Mouse (Mus musculus): ENCODE results near the gene Cenpl.
"Not testable (repeated sequence)": the region's sequence is repeated elsewhere in the genome, so short reads cannot be mapped to it uniquely, and the experiment has no call there.

Gene Cenpl

DNA sequence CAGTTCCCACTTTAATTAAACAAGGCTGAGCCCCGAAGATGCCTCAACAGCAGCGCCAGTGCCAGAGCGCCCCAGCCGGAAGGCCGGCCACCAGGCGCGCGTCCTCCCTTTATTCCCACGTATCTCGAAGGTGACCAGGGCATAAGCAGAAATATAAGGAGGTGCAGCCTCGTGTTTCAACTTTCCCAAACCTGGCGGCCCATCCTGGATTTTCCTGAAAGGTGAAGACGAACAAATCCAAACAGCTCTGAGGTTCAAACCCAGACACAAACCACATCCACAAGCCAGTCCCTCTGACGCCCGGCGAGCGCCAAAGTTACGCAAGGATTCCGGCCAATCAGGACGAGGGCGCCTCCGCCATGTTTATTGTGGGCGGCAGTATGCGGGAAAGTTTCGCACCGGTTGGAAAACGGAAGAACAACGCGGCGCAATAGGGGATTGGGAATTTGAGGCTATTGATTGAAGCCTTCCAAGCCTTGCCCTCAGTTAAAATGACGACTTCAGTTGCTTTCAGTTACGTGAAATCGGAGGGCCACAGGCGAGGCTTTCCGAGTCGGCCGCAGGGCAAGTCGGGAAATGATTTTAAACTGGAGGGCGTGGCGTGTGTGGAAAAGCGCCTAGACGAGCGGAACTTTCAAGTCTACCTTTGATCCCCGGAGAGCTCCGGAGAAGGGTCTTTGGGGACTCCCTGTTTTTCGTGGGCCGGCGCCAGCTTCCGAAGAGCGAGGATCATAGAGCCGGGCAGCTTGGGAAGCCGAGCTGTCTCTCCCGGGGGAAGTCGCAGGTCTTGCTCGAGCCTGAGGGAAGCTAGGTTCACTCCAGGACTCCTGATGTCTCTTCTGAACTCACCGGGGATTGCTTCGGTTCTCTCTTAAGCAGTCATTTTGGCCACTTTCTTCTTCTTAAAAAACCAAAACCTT, at the start of gene Cenpl, which contains the start of gene Dars2:
Gene Cenpl, plus strand, starts transcription at position 362 of the 920 bp plus-strand sequence.
Gene Dars2, minus strand, starts transcription at position 307 of the 920 bp plus-strand sequence.
- DNase-seq (ENCODE audit: low read depth, low spot score): peak; percentile 98

DNA sequence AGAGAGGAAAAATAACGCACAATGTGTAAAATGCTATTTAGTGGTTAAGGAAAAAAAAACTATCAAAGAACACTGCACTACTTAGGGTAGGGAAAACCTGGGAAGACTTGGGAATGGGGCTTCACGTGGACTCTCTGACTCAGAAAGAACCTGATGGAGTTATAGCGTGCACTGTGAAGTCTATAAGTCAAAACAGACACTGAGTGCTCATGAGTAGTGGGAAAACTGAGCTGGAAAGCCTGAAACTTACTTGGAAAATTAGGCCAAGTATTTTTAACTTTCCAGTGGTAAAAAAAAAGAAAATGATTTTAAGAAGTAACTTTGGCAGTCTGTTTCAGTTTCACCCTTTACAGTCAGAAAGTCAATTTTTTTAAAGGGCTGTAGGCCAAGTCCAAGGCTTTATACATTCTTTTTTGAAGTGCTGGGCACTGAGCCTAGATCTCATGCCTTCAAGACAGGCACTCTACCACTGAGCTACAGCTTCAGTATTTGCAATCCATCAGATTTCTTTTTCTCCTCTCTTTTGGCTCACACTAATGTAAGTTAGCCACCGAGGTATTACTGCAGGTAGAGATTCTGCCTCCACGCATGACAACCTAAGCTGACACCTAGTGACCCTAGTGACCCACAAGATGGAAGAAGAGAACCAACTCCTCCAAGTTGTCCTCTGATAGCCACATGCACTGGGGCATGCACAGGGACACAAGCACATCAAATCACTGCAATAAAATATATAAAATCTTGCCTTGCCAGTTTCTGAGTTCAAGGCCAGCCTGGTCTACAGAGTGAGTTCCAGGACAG, 44.9 kb upstream of the Cenpl start:
- DNase-seq (ENCODE audit: low read depth, low spot score): no peak

DNA sequence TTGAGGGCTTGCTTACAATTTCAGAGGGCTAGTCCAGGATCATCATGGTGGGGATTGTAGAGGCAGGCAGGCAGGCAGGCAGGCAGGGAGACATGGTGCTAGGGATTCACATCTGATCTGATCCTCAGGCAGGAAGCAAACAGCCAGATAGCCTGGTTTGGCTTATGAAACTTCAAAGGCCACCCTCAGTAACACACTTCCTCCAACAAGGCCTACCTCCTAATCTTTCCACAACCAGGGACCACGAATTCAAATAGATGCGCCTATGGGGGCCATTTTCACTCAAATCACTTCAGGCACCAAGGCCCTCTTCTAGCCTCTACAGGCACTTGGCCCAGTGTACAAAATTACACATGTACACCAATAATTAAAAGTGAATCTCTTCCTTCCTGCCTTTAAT, 43.3 kb upstream of the Cenpl start:
- no peak for DNase-seq (ENCODE audit: low read depth, low spot score)

DNA sequence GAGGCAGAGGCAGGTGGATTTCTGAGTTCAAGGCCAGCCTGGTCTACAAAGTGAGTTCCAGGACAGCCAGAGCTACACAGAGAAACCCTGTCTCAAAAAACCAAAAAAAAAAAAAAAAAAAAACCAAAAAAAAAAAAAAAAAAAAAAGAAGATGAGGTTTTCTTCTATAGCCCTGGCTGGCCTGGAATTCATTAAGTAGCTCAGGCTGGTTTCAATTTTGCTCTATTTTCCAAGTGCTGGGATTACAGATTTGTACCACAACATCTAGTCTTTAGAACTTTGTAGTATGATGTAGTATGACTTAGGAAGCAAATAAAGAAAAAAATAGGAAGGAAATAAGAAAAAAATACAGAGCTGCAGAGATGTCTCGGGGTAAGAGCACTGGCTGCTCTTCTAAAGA, 42.1 kb upstream of the Cenpl start:
- DNase-seq (ENCODE audit: low read depth, low spot score): not testable (repeated sequence)

DNA sequence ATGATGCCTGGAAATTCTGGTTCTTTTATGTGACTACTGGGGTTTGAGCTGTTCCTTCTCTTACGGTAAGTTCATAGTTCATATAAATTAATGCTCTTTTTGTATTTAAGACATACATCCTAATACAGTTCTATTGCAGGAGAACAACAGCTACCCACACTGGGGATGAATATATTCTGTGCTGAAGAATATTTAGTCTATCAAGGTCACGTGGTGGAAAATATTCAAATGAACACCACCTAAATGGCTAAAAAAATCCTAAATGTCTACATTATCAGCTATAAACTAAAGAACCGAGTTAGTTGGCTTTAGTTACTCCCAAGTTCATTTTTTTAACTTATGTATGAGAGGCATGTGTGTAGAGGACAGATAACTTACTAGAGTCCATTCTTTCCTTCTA, 40.5 kb upstream of the Cenpl start:
- DNase-seq (ENCODE audit: low read depth, low spot score): no peak

DNA sequence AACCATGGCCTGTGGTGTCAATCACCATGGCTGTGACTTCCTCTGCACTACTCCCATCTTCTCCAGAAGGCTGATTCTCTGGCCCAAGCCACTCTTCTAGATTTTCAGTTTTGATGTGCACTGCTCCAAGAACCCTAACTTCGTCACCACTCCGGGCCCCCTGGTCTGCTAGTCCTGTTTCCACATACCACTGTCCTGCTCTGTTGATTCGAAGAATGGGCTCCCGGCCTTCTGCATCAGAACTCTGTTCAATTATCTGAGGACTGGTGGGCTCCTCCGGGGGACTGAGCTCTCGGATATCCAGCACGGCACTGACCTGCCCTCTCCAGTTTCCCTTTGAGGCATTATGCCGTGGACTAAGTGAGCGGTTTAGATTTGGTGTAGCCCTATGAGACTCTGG, 38.6 kb upstream of the Cenpl start:
- no peak for DNase-seq (ENCODE audit: low read depth, low spot score)

DNA sequence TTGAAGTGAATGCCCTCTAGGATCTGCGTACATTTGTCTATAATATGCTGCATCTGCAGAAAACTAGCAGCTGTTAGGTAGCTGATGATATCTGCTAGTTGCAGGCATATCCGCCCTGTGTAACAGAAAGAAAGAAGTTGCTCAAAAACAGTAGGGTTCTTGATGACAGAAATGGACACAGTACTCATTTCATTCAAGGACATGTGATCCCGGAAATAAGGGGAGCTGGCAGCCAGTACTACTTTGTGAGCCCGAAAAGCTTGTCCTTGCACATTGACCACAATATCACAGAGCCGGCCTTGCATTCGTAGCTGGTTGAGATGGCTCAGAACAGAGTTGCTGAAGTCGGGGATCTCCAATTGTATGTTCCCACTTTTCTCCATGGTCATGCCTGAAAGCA, 38.2 kb upstream of the Cenpl start:
- DNase-seq (ENCODE audit: low read depth, low spot score): no peak

DNA sequence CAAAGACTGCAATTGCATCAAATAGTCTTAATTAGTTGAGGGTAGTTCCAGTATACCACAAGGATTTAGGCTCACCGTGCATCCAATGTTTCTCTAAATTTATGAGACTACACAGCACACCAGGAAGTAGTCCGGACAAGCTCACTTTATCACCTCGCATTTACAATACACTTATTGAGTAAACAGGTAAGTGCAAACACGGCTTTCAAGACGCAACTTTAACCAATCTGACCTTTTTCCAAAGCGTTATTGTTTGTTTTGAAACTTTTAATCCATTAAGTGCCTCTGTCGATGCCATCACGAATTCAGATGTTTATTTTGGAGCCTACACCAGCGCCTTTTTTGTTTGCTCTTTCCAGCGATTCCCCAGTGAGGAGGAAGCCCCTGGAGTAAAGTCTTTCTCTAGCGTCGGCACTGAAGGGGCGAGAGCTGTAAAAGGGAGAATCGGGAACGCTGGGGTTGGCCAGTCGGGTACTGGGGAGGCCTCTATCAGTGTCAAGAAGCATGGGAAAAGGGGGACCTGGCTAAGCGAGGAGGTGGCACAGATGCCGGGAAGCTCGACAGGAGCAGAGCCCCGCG, 36.6 kb upstream of the Cenpl start:
- no peak for DNase-seq (ENCODE audit: low read depth, low spot score)

DNA sequence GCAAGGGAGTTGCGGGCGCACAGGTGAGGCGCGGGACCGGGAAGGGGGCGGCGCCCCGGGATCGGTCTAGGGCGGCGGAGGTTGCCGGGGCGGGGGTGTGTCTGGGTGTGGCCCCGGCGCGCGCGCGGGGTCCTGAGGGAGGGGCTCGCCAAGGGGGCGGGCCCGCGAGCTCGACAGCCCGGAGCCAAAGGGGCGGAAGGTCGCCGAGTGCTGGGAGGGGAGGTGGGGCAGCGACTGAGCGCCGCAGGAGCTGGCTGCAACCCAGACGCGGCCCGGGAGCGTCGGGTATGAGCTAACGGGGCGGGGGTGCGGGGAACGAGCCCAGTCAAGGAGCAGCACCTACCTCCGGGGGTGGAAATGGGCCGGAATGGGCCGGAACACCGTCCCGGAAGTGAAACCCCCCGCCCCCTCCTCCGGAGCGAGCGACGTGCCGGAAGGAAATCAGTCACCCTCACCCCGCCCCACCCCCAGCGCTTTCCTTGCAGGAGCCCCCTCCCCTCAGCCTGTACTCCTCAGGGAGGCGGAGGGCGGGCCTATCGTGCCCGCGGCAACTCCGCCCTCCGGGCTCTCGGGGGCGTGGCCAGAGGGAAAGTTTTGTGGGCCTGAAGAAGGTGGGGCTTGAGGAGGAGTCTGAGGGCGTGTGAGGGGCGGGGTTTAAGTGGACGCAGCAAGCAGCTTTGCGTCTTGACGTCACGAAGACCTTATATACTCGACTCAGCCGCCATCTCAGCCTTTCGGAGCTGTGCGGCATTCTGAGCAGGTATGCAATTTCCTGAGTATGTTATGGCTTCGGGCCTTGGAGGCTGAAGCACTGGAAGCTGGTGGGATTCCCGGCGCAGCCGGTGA, 35.9 kb upstream of the Cenpl start, which contains the start of gene Zbtb37:
Gene Zbtb37, minus strand, starts transcription at position 415 of the 846 bp plus-strand sequence.
- DNase-seq (ENCODE audit: low read depth, low spot score): peak; percentile 99

DNA sequence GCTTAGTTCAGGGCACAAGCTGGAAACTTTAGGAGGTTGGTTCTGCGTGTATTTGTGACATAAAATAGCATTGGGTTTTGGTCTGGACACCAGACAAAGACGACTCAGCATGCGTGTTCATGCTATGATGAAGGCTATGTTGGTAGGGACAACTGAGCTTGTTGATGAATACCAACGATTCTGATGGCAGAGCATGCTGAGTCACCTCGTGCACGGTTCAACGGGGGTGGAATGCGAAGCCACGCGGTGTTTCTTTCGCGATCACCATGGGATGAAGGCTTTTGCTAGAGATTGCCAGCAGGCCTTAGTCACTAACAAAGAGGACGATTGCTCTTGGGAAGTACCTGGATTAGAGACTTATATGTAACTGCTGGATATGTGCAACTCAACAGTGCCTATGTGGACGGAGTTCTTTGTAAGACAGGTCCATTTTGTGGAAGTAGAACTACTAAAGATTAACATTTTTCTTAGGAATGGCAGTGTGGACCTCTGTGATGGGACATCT, 35.2 kb upstream of the Cenpl start:
- DNase-seq (ENCODE audit: low read depth, low spot score): no peak

DNA sequence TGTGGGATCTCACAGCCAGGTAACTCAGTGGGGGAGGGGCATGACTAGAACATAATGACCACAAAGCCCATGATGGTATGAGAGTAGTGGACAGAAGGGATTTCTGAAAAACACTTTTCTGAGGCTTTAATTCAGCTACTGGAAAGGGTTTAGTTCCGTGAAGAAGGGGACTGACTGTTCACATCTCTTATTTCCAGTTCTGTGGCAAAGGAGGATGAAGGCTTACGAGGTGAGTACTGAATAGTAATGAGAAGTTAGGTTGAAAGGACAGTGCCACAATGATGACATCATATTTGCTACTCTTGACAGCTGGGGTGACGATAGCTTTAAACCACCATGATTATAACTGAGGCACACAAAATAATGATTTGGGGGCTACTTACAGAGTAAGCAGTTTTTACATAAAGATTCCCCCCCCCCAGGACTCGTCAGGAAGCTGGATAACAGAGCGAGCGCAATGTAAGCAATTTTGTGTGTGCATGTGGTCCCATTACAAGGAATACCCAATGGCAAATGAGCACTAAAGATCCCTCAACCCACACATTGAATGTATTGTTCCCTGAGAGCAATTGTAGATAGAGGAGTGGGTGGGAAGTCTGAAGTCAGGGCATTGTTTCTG, 34.6 kb upstream of the Cenpl start:
- no peak for DNase-seq (ENCODE audit: low read depth, low spot score)

DNA sequence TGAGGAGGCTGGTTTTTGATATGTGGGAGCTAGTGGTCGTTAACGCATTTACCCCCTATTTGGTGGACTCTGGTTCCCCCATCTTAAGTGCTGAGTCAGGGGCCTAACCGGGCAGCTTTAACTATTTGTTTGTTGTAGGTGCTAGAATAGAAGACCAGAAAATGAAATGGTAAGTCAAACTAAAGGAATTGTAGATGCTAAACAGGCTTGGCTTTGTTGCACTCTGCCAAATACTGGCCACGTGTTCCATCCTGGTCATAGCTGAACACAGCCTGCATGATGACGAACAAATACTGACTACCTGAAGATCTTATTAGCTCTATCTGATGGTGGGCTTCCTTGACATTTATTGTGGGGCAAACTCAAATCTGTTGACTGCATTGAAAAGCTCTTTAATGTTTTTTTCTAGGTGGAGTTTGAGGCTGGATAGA, 34.1 kb upstream of the Cenpl start:
- DNase-seq (ENCODE audit: low read depth, low spot score): no peak

DNA sequence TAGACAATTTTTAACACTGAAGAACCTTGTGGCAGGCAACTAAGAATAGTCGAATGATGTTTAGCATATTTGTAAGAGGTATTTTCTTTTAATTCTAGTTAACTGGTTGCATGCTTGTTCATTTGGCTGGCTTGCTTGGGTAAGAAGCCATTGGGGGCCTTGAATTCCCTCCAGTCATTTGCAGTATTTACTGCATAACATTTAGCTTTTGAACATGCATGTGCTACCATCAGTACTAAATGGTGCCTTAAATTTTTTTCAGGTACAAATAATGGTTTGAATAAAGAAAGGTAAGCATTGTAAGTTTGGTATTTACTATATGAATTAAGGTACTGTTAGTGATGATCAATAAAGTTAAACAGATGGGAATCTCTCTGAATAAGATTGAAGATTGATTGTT, 33.5 kb upstream of the Cenpl start:
- no peak for DNase-seq (ENCODE audit: low read depth, low spot score)

DNA sequence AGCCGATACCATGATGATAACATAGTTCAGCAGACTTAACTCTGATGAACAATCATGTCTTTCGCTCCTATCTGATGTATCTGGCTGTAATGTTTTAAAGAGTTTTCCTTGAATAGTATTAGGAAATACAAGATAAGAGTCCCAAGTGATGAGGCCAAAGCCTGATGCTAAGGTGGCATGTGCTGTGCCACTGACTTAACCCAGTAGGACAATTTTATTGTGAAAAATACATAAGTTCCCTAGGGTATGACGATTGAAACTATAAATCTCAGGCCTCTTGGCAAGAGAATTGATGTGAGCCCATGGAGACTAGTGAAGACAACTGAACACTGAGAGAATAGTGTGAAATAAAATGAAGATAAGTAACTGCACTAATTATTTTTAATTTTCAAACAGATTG, 32.9 kb upstream of the Cenpl start:
- no peak for DNase-seq (ENCODE audit: low read depth, low spot score)

DNA sequence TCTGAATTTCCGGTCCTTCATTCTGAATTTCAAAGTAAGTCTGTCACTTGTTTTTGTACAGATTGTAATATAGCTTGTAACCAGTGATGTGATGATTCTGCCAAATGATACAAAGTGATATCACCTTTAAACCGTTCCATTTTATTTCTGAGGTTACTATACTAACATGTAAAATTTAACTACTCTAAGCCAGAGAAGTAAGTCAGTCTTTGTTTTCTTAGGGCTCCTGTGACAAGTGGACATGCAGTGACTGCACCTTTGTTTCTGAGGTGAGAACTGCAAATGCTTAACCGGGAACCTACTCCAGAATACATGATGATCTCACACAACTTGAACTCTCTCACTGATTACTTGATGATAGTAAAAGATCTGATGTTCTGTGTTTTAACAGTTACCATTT, 32.5 kb upstream of the Cenpl start:
- no peak for DNase-seq (ENCODE audit: low read depth, low spot score)

DNA sequence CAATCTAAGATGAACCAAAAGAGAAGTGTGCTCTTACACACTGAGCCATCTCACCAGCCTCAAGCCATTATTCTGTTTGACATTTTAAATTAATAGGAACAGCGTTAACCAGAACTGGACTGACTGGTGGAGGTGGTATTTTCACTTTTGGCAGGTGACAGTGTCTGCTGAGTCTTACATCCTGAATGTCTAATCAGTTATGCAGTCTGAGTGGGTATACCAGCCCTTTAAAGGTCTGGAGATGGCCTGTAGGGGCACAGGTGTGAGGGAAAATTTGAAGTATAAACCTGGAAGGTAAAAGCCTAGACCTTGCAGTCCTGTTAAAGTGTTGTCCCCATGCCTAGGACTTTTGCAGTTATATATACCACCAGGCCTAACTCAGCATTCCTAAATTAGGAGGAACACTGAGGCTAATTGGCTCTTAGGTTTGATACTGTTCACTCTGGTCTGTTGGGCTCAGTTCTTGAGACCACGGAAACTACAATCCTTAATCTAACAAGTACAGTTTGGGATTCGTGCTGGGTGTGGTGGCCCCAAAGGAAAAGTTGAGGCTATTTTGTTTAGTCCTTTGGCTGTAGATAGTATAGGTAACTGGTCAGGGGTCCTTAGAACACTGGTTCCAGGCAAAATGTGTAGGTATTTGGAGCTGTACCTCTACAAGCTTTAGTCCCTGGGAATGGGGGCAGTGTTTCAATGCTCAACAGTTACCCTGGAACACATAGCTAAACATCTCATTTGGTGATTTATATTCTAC, 31.4 kb upstream of the Cenpl start:
- no peak for DNase-seq (ENCODE audit: low read depth, low spot score)

DNA sequence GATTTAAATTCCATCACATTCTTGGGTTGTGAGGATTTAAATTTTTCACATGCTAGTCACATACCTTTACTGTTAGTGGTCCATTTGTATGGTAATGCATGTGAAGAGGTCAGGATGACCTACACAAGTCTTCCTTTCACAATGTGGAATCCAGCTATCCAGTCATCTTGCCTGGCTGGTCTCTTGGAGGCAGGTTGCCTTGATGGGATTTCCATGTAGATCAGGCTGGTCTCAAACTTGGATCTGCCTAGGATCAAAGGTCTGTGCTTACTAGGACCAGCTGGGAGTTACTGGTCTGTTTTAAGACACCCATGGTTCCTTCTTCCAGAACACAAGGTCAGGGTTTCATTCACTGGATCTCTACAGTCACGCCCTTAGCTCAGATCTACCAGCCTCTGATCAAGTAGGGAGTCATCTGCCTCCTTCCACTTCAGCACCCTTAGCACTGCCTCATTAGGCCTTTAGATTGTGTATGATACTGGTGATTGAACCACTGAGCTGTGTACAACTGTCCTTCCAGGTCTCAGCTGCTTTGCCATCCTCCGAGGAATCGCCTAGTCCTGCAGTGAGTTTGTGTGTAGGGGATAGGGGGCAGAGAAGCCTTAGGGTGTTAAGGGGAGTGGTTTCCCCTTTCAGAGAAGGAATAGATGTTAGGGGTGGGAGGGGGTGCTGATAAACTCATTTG, 30.6 kb upstream of the Cenpl start:
- no peak for DNase-seq (ENCODE audit: low read depth, low spot score)

DNA sequence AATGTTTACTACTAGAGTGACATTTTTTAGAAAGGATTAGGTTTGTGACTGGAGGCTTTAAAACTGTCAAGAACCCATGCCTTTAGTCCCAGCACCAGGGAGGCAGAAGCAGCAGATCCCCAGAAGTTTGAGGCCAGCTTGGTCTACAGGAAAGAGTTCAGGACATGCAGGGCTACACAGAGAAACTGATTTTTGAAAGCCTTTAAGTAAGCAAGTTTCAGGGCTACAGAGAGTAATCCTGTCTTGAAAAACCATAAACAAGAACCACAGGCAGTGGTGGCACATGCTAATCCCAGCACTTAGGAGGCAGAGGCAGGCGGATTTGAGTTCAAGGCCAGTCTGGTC, 30.1 kb upstream of the Cenpl start:
- no peak for DNase-seq (ENCODE audit: low read depth, low spot score)

DNA sequence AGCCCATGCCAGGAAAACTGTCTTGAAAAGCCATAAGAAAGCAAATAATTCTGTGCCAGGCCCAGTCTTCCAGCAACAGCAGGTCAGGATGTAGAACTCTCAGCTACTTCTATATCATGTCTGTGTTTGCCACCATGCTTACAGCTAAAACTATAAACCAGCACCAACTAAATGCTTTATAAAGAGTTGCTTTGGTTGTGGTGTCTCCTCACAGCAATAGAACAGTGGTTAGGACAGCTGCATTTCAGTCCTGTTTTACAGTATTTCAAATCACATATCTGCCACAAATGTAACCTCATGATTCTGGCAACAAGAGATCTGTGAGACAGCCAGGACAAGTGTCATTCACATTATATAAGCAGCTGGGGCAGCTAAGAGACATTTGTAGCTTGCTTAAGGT, 29.7 kb upstream of the Cenpl start:
- no peak for DNase-seq (ENCODE audit: low read depth, low spot score)
